Mouse (Mus musculus) testis, adult 10 weeks (tissue): ENCODE data around the gene Larp7. TPM values are rescaled to one million over a fixed set of nuclear protein-coding genes. Genes with fewer than 3 reads are reported as not detected.

Experiments used
- polyA plus RNA-seq: library from polyadenylated mRNA; stranded (reverse); fragments of 350-450 nt; fragmentation: Illumina TruSeq; extraction: RNeasy Lipid Tissue Mini Kit (QIAGEN cat#74804); gene quantifications from one replicate; pipeline ENCODE4 v1.2.3, GENCODE M21; 2014; ENCODE audit warnings: low read depth, low replicate concordance

Gene Larp7
- polyA plus RNA-seq, result 608 TPM

GRCm38 (mm10) chr3:127552973-127553719 is at the start of gene Larp7, which contains the start of gene Zgrf1:
TSS of gene Larp7 (minus strand) at chr3:127553349.
TSS of gene Zgrf1 (plus strand) at chr3:127553489.

GRCm38 (mm10) chr3:127498742-127499400 is 54.3 kb downstream of the Larp7 start, which contains the start of gene Ank2:
TSS of gene Ank2 (minus strand) at chr3:127499350.

Other genes starting within 250 kb of the Larp7 start
- gene Ank2, start 54.0 kb downstream of the Larp7 start, polyA plus RNA-seq, result 84.5 TPM
- 25.1 TPM for gene Zgrf1, start 140 bp upstream of the Larp7 start, polyA plus RNA-seq
- gene Neurog2, start 79.8 kb upstream of the Larp7 start, polyA plus RNA-seq, result 0.18 TPM
- 5.1 TPM for gene Alpk1, start 227.2 kb upstream of the Larp7 start, polyA plus RNA-seq
- 6.8 TPM for gene Tifa, start 236.5 kb upstream of the Larp7 start, polyA plus RNA-seq